Mouse (Mus musculus): ENCODE results near the gene Padi2. TPM values are rescaled to one million over a fixed set of nuclear protein-coding genes. Genes with fewer than 3 reads are reported as not detected.

The Padi2 gene
- 5.2 and 6.3 TPM in 2 replicates for polyA plus RNA-seq (2021; fragmentation: Nextera tagmentation)
- long read RNA-seq, experiment 1, full-length matches to known transcripts: 16 of 32 reads
- long read RNA-seq, experiment 1, partial matches to known transcripts: 1 of 32 reads
- long read RNA-seq, experiment 1, other reads (novel, unspliced or antisense): 15 of 32 reads
- long read RNA-seq, experiment 2, full-length matches to known transcripts: 1 of 2 reads
- long read RNA-seq, experiment 2, partial matches to known transcripts: 0 of 2 reads
- long read RNA-seq, experiment 2, other reads (novel, unspliced or antisense): 1 of 2 reads

GRCm38 (mm10) chr4:140906076-140906826 lies at the start of gene Padi2:
Gene Padi2 (plus strand): TSS chr4:140906344.

GRCm38 (mm10) chr4:140960781-140961466 lies 54.8 kb downstream of the Padi2 start, which contains the start of gene Sdhb:
Gene Sdhb (plus strand): TSS chr4:140961203.

GRCm38 (mm10) chr4:140986711-140987395 lies 80.7 kb downstream of the Padi2 start, which contains the start of gene Atp13a2:
Gene Atp13a2 (plus strand): TSS chr4:140986873.

Other genes starting within 250 kb of the Padi2 start
- 14.0 and 15.1 TPM in 2 replicates for gene Arhgef10l, start 240.3 kb upstream of the Padi2 start, polyA plus RNA-seq (2021; fragmentation: Nextera tagmentation)
- gene Rcc2, start 205.8 kb upstream of the Padi2 start, polyA plus RNA-seq (2021; fragmentation: Nextera tagmentation): 14.5 and 16.7 TPM in 2 replicates
- gene Padi6, start 163.7 kb upstream of the Padi2 start, polyA plus RNA-seq (2021; fragmentation: Nextera tagmentation): 0.09 and 0.21 TPM in 2 replicates
- 0.20 and 0.29 TPM in 2 replicates for gene Padi4, start 132.1 kb upstream of the Padi2 start, polyA plus RNA-seq (2021; fragmentation: Nextera tagmentation)
- not detected in 2 replicates for gene Padi3, start 95.7 kb upstream of the Padi2 start, polyA plus RNA-seq (2021; fragmentation: Nextera tagmentation)
- gene Padi1, start 60.6 kb upstream of the Padi2 start, polyA plus RNA-seq (2021; fragmentation: Nextera tagmentation): not detected in 2 replicates
- 498 and 587 TPM in 2 replicates for gene Sdhb, start 54.9 kb downstream of the Padi2 start, polyA plus RNA-seq (2021; fragmentation: Nextera tagmentation)
- gene Atp13a2, start 80.5 kb downstream of the Padi2 start, polyA plus RNA-seq (2021; fragmentation: Nextera tagmentation): 30.7 and 37.4 TPM in 2 replicates
- 2.8 and 4.3 TPM in 2 replicates for gene Mfap2, start 104.1 kb downstream of the Padi2 start, polyA plus RNA-seq (2021; fragmentation: Nextera tagmentation)
- 2.4 and 3.1 TPM in 2 replicates for gene Crocc, start 154.2 kb downstream of the Padi2 start, polyA plus RNA-seq (2021; fragmentation: Nextera tagmentation)
- 35.0 and 36.6 TPM in 2 replicates for gene Necap2, start 172.0 kb downstream of the Padi2 start, polyA plus RNA-seq (2021; fragmentation: Nextera tagmentation)
- gene Spata21, start 182.0 kb downstream of the Padi2 start, polyA plus RNA-seq (2021; fragmentation: Nextera tagmentation): 0.24 and 0.29 TPM in 2 replicates
- 11.6 and 18.7 TPM in 2 replicates for gene Szrd1, start 233.4 kb downstream of the Padi2 start, polyA plus RNA-seq (2021; fragmentation: Nextera tagmentation)
- gene Fbxo42, start 241.6 kb downstream of the Padi2 start, polyA plus RNA-seq (2021; fragmentation: Nextera tagmentation): 11.2 TPM in 2 replicates